Mouse (Mus musculus): ENCODE measurements around the gene Vti1b.
A peak's percentile ranks its signal among the peaks of the same experiment; 100 is the strongest.
"Not testable (repeated sequence)": the region's sequence is repeated elsewhere in the genome, so short reads cannot be mapped to it uniquely, and the experiment has no call there.

The Vti1b gene

DNA sequence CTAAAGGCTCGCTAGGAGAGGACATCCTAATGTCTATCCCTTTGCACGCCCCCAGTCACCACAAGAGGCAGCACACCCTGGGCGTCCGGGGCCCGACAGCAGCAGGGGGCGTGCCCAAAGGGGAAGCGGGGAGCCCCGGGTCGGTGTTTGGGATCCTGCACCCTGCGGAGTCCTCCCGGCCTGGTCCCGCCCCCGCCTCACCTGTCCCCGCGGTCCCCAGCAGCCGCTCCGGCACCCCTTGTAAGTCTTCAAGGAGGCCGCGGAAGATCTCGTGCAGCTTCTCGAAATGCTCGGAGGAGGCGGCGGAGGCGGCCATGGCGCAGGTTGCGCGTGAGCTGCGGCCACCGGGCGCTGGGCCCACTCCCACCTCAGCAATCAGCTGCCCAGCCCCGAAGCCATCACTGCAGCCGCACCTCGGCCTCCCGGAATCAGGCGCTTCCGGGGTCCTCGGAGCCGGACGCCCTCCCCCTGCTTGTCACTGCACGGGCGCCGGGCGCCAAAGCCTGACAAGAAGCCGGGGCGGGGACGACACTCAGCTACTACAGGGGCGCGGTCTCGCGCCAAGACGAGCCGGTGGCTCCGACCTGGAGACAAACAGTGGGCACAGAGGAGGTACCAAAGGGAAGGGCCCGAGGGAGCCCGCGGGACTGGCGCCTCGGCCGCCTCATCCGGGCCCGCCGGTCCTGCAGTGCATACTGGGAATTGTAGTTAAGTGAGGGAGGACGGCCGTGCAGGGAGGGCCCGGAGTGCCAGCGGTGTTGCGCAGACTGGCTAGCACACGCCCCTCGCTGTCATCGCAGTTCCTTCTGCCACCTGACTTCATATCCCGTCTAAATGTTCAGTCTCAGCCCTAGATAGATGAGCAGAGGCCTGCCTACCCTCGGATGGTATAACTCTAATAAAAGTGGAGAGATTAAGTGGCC lies at the start of gene Vti1b:
Vti1b (minus strand) TSS at position 649 of the 923 bp plus-strand sequence.
- peak; percentile 85 for DNase-seq (ENCODE audit: low spot score)

- no peak for DNase-seq (ENCODE audit: low spot score)
These were observed 45.0 kb upstream of the Vti1b start for GRCm38 (mm10) chr12:79217511-79217910.

GRCm38 (mm10) chr12:79211447-79211846 lies 39.0 kb upstream of the Vti1b start:
- DNase-seq (ENCODE audit: low spot score) = peak; percentile 15

- DNase-seq (ENCODE audit: low spot score) = peak; percentile 36
These were observed 36.4 kb upstream of the Vti1b start, which contains the start of gene Rdh12 for GRCm38 (mm10) chr12:79208703-79209464. Rdh12 (plus strand) TSS chr12:79208914.

DNA sequence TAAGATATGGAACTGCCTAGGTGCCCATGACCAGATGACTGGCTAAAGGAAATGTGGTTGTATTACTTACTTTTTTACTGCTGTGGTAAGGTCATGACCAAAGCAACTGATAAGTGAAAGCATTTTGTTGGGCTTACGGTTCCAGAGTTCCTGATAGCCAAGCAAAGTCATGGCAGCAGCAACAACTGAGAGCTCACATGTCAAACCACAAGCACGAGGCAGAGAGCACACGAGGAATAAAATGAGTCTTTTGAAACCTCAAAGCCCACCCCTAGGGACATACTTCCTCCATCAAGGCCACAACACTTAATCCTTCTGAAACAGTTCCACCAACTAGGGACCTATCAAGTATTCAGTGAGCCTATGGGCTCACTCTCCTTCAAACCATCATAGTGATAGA lies 29.4 kb upstream of the Vti1b start:
- DNase-seq (ENCODE audit: low spot score) = no peak

DNA sequence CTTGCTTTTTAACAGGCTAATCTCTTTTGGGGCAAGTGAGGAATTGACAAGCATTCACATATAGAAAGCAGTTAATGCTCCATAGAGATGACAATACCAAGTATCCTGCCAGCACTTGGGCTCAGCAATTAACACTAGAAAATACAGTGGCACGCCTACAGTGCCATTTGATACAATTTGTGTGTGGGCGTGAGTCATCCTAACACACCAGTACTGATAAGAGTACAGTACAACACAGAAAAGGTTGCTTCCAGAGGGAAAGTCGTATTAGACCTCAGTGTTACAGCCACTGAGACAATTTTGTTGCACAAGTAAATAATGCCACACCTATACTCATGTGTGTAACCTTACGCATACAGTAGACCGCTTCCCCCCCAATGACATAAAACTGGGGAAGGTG lies 24.6 kb upstream of the Vti1b start:
- no peak for DNase-seq (ENCODE audit: low spot score)

GRCm38 (mm10) chr12:79193441-79193840 lies 21.0 kb upstream of the Vti1b start:
- peak; percentile 72 for DNase-seq (ENCODE audit: low spot score)

DNA sequence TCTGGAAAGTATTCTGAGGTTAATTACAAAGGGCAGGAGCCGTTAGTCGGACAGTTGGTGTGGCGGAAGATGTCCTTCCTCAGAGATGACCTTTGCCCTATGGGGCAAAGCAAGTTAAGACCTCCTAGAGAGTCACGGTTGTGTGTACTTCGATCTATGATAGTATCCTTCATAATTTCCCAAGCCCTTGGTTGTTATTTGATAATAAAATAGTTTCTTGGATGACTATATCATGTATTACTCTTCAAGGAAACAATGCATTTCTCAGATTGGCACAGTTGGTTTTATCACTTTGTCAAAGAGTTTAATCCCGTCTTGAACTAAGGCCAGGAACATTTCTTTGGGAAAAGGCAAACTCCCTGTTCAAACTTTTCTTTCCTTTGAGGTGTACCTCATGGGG lies 19.7 kb upstream of the Vti1b start, which contains the start of gene Rdh11:
Rdh11 (minus strand) TSS at position 101 of the 400 bp plus-strand sequence.
- no peak for DNase-seq (ENCODE audit: low spot score)

- DNase-seq (ENCODE audit: low spot score) = peak; percentile 70
These were observed 19.2 kb upstream of the Vti1b start for GRCm38 (mm10) chr12:79191701-79192100.

DNA sequence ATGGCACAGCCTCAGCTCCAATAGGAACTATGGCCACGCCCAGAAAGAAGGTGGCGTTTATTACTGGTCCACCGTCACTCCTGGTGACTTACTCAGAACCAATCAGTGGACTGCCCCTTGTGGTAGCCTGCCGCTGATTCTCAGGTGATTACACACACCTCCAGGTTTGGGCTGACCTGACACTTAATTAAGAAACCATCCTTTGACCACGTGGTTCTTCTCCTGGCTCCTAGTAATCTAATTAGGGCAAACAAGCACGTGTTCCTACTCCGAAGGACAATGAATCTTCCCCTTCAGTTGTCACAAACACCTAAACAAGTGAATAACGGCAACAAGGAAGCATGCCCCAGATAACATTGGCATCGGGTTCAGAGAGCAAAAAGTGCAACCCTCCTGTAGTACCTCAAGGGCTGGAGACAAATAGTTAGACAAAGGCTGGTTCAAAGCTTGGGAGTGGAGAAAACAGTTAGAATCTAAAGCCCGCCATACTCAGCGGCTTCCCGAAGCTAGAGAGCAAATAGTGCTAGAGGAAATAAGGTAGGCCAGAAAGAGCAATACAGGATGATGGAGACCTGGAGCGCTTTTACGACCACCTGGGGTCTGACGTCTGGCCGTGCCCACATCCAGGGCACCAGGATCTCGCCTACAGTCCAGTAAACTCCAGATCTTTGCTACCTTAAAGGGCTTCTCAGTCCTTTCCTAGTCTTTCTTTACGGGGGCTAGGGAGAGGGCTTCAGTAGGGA lies 18.6 kb upstream of the Vti1b start:
- DNase-seq (ENCODE audit: low spot score) = peak; percentile 47

- DNase-seq (ENCODE audit: low spot score) = not testable (repeated sequence)
These were observed 12.7 kb upstream of the Vti1b start for GRCm38 (mm10) chr12:79185160-79185559.

DNA sequence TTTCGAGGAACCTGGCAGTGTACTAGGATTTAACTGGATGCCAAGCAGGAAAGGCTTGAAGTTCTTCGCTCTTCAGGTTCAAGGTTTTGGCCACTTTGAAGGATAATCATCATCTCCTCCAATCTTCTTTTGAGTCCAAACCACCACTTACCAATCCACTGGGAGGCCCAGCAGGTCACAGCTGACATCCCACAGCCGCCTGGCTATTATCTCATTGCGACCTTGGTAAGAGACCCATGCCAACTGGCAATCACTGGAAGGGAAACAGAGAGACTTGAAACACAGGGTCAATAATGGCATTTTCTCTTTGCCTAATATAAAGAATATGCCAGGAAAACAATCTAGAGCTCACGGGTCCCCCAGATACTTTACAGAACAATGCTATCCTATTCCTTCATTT lies 3.5 kb upstream of the Vti1b start:
- no peak for DNase-seq (ENCODE audit: low spot score)

DNA sequence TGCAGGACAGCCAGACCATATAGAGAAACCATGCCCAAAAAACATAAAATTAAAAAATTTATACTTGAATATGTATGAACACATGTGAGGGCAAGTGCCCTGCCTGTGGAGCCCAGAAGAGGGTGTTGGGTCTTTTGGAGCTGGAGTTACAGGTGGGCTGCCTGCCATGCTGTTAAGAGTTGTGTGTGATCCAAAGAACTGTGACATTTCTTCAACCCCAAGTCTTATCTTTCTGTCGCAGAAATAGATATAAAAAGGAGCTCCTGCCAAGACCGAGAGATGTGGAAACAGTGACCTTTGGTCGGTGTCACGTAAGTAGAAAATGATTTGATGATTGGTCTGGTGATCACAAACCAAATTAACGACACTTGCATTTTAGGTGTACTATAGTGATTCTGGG lies 1.3 kb upstream of the Vti1b start:
- no peak for DNase-seq (ENCODE audit: low spot score)

DNA sequence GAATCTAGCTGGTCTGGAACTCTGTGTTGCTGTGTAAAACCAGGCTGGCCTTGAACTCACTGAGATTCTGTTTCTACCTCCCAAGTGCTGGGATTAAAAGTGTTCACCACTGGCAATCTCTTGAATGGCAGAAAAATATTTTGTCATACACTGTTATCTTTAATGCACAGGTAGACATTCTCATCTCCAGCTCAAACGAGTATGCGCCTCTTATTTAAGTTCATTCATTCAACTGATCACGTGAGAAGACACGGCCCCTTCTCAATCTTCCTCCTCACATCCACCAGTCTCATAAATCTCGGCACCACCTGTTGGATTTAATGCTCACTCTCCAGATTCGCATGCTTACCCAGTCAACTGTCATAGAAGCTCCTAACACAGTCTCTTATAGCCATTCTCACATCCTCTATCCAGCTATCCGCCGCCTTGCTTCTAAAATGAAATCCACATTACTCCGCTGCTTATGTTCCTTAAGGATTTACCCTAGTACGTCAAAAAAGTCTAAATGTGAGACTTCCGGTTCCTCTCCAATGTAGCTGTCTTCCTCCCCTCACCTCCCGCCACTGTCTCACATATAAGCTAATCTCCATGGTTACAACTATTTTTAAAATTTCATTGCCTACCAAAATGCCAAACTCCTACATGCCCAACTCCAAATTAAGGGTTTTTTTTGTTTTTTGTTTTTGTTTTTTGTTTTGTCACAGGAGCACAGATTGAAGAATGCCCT lies 1.0 kb downstream of the Vti1b start:
- no peak for DNase-seq (ENCODE audit: low spot score)

- no peak for DNase-seq (ENCODE audit: low spot score)
These were observed 2.0 kb downstream of the Vti1b start for GRCm38 (mm10) chr12:79170421-79170820.

- no peak for DNase-seq (ENCODE audit: low spot score)
These were observed 3.3 kb downstream of the Vti1b start for GRCm38 (mm10) chr12:79169173-79169572.

DNA sequence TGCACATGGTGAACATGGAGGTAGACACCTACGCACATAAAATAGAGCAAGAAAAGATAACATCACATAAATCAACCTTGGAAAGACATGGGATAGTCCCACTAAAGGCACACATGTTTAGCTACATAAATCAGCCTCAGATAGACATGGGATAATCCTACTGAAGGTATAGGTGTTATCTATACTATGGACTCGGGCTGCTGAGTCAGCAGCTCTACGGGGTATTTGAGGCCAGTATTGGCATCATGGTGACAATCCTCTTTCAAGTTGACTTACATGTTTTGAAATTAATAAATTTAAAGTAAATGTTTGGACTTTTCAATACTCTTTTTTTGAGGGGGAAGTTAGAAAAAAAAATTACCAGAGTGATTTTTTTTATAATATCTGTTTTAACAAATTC lies 9.6 kb downstream of the Vti1b start:
- no peak for DNase-seq (ENCODE audit: low spot score)

DNA sequence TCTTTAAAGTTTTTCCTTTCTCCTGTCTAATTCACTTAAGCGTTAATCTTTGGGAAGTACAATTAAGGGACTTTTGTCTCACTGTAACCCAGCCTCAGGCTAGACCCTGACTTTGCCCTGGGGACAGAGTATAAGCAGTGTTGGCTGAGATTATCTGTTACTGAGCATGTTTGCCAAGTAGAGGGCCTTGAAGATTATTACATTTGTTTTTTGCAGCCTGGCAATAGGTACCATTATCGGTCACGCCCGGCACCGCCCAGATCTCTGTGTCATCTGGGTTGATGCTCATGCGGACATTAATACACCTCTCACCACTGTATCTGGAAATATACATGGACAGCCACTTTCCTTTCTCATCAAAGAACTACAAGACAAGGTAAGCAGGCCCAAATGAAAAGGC lies 22.8 kb downstream of the Vti1b start:
- no peak for DNase-seq (ENCODE audit: low spot score)

GRCm38 (mm10) chr12:79141384-79141783 lies 31.1 kb downstream of the Vti1b start:
- no peak for DNase-seq (ENCODE audit: low spot score)

- DNase-seq (ENCODE audit: low spot score) = no peak
These were observed 31.7 kb downstream of the Vti1b start for GRCm38 (mm10) chr12:79140811-79141210.

DNA sequence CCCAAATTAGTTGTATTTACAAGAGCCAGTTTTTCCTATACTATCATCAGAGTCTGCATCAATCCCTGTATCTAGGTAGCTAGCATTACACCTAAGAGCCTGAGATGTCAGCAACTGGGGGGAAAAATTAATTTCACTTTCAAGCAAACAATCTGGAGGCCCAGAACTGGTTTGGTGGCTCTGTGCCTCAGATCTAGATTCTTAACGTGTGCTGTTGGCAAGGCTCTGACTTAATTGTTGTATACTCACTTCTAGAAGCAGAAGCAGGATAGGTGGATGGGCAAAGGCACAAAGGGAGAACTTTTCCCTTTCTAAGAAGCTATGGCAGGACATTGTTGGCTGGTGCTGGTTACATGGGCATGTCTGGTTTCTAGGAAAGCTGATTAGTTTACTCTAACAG lies 33.0 kb downstream of the Vti1b start:
- no peak for DNase-seq (ENCODE audit: low spot score)

- DNase-seq (ENCODE audit: low spot score) = no peak
These were observed 33.5 kb downstream of the Vti1b start for GRCm38 (mm10) chr12:79138999-79139398.

Data from urinary bladder, postnatal 25 days (tissue).